Comparison of ENCODE assay signal across 8 mouse cellular contexts in genomic region chr4:57675387-57675786, GRCm38 (mm10). TPM values are rescaled to one million over a fixed set of nuclear protein-coding genes. Genes with fewer than 3 reads are reported as not detected.
DNase-seq lines count a peak whose midpoint lies in the region; ATAC-seq lines count a peak whose summit lies in the region.

No protein-coding gene starts in this region.

- H3K27me3 ChIP-seq in embryonic facial prominence, embryonic 12.5 days: no peaks in the 10 kb centered on the region
- H3K27me3 ChIP-seq in heart, embryonic 13.5 days (replicated peaks): no peaks in the 10 kb centered on the region
- no peaks in the 10 kb centered on the region for H3K27me3 ChIP-seq in kidney, embryonic 15.5 days

- ATAC-seq in embryonic facial prominence, embryonic 12.5 days (ENCODE audit: insufficient number of reproducible peaks, insufficient read depth, low FRiP score, low TSS enrichment): peak; percentile 52
- 0 out of 2 replicates have a peak, but pooled peaks have one; percentile 37 for ATAC-seq in heart, embryonic 13.5 days (ENCODE audit: extremely low read depth, insufficient number of reproducible peaks, low FRiP score, low TSS enrichment)
- peak; percentile 84 for ATAC-seq in kidney, embryonic 15.5 days (replicated peaks; ENCODE audit: low FRiP score)

- H3K9ac ChIP-seq in embryonic facial prominence, embryonic 12.5 days: peak overlapping the region; percentile 40; the same call in 1 of the 2 replicates
- peak overlapping the region; percentile 63 for H3K9ac ChIP-seq in heart, embryonic 13.5 days
- H3K9ac ChIP-seq in kidney, embryonic 15.5 days: no peak overlapping the region

- DNase-seq in T-cell, adult 2 months (ENCODE audit: low spot score): peak; percentile 48
- DNase-seq in lung, postnatal 10 days: peak; percentile 91
- peak; percentile 66 for DNase-seq in skeletal muscle tissue, adult 2 months (ENCODE audit: low read depth, low spot score)
- DNase-seq in cerebellum, adult 18-20 months: no peak
- no peak for DNase-seq in cerebellum, adult 9-11 months

- H3K9me3 ChIP-seq in embryonic facial prominence, embryonic 12.5 days: no peaks in the 10 kb centered on the region
- H3K9me3 ChIP-seq in heart, embryonic 13.5 days: no peaks in the 10 kb centered on the region
- H3K9me3 ChIP-seq in kidney, embryonic 15.5 days (replicated peaks): no peaks in the 10 kb centered on the region

- H3K36me3 ChIP-seq in embryonic facial prominence, embryonic 12.5 days: no peaks in the 10 kb centered on the region
- peaks cover 28% of the 10 kb centered on the region for H3K36me3 ChIP-seq in heart, embryonic 13.5 days
- no peaks in the 10 kb centered on the region for H3K36me3 ChIP-seq in kidney, embryonic 15.5 days

- H3K4me3 ChIP-seq in embryonic facial prominence, embryonic 12.5 days: 0 out of 2 replicates have a peak overlapping the region, but pooled peaks have one; percentile 4
- peak overlapping the region; percentile 29; the same call in 1 of the 2 replicates for H3K4me3 ChIP-seq in heart, embryonic 13.5 days
- peak overlapping the region; percentile 27 for H3K4me3 ChIP-seq in kidney, embryonic 15.5 days (replicated peaks)

- H3K4me2 ChIP-seq in embryonic facial prominence, embryonic 12.5 days (replicated peaks): peak overlapping the region; percentile 46
- peak overlapping the region; percentile 58 for H3K4me2 ChIP-seq in heart, embryonic 13.5 days
- H3K4me2 ChIP-seq in kidney, embryonic 15.5 days: peak overlapping the region; percentile 57

- H3K4me1 ChIP-seq in embryonic facial prominence, embryonic 12.5 days: peaks cover 24% of the 10 kb centered on the region
- peaks cover 60% of the 10 kb centered on the region for H3K4me1 ChIP-seq in heart, embryonic 13.5 days
- H3K4me1 ChIP-seq in kidney, embryonic 15.5 days: peaks cover 27% of the 10 kb centered on the region

- peak overlapping the region; percentile 60; the same call in 1 of the 2 replicates for H3K27ac ChIP-seq in embryonic facial prominence, embryonic 12.5 days
- peak overlapping the region; percentile 82 for H3K27ac ChIP-seq in heart, embryonic 13.5 days (replicated peaks)
- H3K27ac ChIP-seq in kidney, embryonic 15.5 days: peak overlapping the region; percentile 74

- WGBS in embryonic facial prominence, embryonic 12.5 days: 3% methylated on average over 13 of the region's 13 CpGs
- 5% methylated on average over 13 of the region's 13 CpGs for WGBS in heart, embryonic 13.5 days
- 3% methylated on average over 13 of the region's 13 CpGs for WGBS in kidney, embryonic 15.5 days

RNA-seq across cellular contexts. Expression of gene Akap2, which starts 42.1 kb away (rescaled TPM):
- polyA plus RNA-seq in embryonic facial prominence, embryonic 12.5 days (2016; fragmentation: Nextera tagmentation; extraction: Ambion mirVana): 25.2 and 29.8 TPM in 2 replicates
- polyA plus RNA-seq in heart, embryonic 13.5 days (2015; fragmentation: Nextera tagmentation; extraction: Ambion mirVana): 41.3 and 43.1 TPM in 2 replicates
- 22.8 and 27.8 TPM in 2 replicates for polyA plus RNA-seq in kidney, embryonic 15.5 days (2015; fragmentation: Nextera tagmentation; extraction: Ambion mirVana)

Comparison
In these comparisons a context has a peak if more than half of its experiments do, and no peak if none do; other contexts are left out.
1. DNase-seq: peak in T-cell, adult 2 months (single experiment), lung, postnatal 10 days (single experiment) and skeletal muscle tissue, adult 2 months (single experiment); none in cerebellum, adult 18-20 months (0 of 2) and cerebellum, adult 9-11 months (single experiment).
2. Peak in every context shown above with its lines, with median percentiles within 50 percentile points of each other: ATAC-seq, H3K27ac ChIP-seq, H3K4me2 ChIP-seq and H3K4me3 ChIP-seq.